Comparison of ENCODE assay signal across 8 mouse cellular contexts in genomic region chr2:113574411-113574810, GRCm38 (mm10).
"Had no signal": no experiment of that assay in that cellular context is flagged by ENCODE, and none has a peak within 500 bp of the region (broad histone marks: within the 10 kb centered on the region; RNA-seq: fewer than 3 reads in every experiment).

No protein-coding gene starts in this region.

- DNase-seq: kidney, adult 2 months; kidney, postnatal 36 days; layer of hippocampus, postnatal 36 days; liver, postnatal 0 days; lung, embryonic 14.5 days; thymus, adult 2 months; thymus, postnatal 14 days; thymus, postnatal 4 days had no signal
